Mouse (Mus musculus) ES-E14 (cell line): ENCODE data around the gene Heg1. TPM values are rescaled to one million over a fixed set of nuclear protein-coding genes. Genes with fewer than 3 reads are reported as not detected.

Experiments
- DNase-seq: peaks from one replicate; pipeline ENCODE4 v3.0.0-alpha.2; 2013; ENCODE audit warnings: low read depth, low spot score
- H3K27ac ChIP-seq: 2 replicates; pipeline ENCODE4 v1.5.1; 2012; ENCODE audit warnings: low read depth, mild to moderate bottlenecking, low read length, moderate library complexity, mixed read lengths; ENCODE audit not compliant: poor library complexity, insufficient read depth, severe bottlenecking
- H3K36me3 ChIP-seq: 2 replicates; pipeline ENCODE4 v1.6.1; 2012; ENCODE audit warnings: mild to moderate bottlenecking, low read length, moderate library complexity, mixed read lengths; ENCODE audit not compliant: control insufficient read depth, poor library complexity, insufficient read depth, severe bottlenecking
- H3K4me1 ChIP-seq, 2 experiments: fragments of 150-350 bp in 1 of 2; sonication (generic) in 1 of 2; 2 replicates each; pipeline ENCODE4 v1.6.1; 2012; ENCODE audit warnings: low read length in 2 of 2, mild to moderate bottlenecking in 1 of 2, mixed read lengths in 1 of 2; ENCODE audit not compliant: control insufficient read depth in 2 of 2, insufficient read depth in 2 of 2, poor library complexity in 1 of 2
- H3K4me3 ChIP-seq, 2 experiments: fragments of 150-350 bp in 1 of 2; sonication (generic) in 1 of 2; 2 replicates each; pipeline ENCODE4 v1.5.1; 2012; ENCODE audit warnings: low read length in 2 of 2, low read depth in 1 of 2, mild to moderate bottlenecking in 1 of 2, mixed read lengths in 1 of 2; ENCODE audit not compliant: insufficient read depth in 1 of 2, poor library complexity in 1 of 2, severe bottlenecking in 1 of 2
- H3K9ac ChIP-seq: 2 replicates; pipeline ENCODE4 v1.6.1; 2012; ENCODE audit warnings: low read depth, mild to moderate bottlenecking, low read length, mixed read lengths; ENCODE audit not compliant: poor library complexity, insufficient read depth, severe bottlenecking
- H3K9me3 ChIP-seq: fragments of 150-350 bp; sonication (generic); 2 replicates; pipeline ENCODE4 v1.6.1; 2012; ENCODE audit warnings: low read depth, mild to moderate bottlenecking, low read length; ENCODE audit not compliant: control insufficient read depth, insufficient read depth
- CHD2 ChIP-seq: IDR thresholded peaks from 2 replicates; pipeline ENCODE4 v1.6.1; 2014; ENCODE audit warnings: mild to moderate bottlenecking, low read depth, low read length, inconsistent platforms
- HCFC1 ChIP-seq: IDR thresholded peaks from 2 replicates; pipeline ENCODE4 v1.6.1; 2012; ENCODE audit warnings: low read length, inconsistent platforms, borderline replicate concordance; ENCODE audit not compliant: insufficient read depth
- MAFK ChIP-seq: IDR thresholded peaks from 2 replicates; pipeline ENCODE4 v1.6.1; 2014; ENCODE audit warnings: mild to moderate bottlenecking, low read depth, low read length, inconsistent platforms; ENCODE audit not compliant: insufficient read depth
- ZC3H11A ChIP-seq: IDR thresholded peaks from 2 replicates; pipeline ENCODE4 v1.6.1; 2012; ENCODE audit warnings: low read depth, mild to moderate bottlenecking, inconsistent platforms, low read length, borderline replicate concordance
- ZNF384 ChIP-seq: IDR thresholded peaks from 2 replicates; pipeline ENCODE4 v1.6.1; 2012; ENCODE audit warnings: low read depth, low read length, inconsistent platforms
- in situ Hi-C, 2 experiments: fragments of 600-800 bp; cut with MboI; formaldehyde crosslinking; loops; one replicate each; pipeline ENCODE4 v1.15.1; 2025; ENCODE audit warnings: low sequenced_read_pairs in 2 of 2, inconsistent platforms in 1 of 2; ENCODE audit not compliant: unreplicated experiment in 2 of 2
- total RNA-seq: library from RNA; depleted of rRNA; stranded (reverse); fragments of 300-350 nt; gene quantifications from 2 replicates; pipeline ENCODE4 v1.2.3, GENCODE M21; 2012

The Heg1 gene
- total RNA-seq, 1 experiment, result 8.7 TPM

DNA sequence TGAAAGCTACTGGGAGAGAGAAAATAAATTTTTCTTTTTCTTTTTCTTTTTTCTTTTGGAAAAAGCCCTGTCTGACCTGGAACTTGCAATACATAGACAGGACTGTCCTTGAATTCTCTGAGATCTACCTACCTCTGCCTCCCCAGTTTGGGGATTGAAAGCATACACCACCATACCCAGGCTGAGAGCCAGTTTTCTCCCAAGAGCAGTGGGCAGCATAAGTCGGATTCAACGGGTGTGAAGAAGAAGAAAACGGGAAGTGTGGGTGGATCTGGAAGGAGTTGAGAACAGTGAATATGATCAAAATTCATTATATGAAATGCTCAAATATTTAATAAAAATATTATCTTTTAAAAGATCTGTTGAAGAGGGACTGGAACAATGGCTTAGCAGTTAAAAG, 28.7 kb upstream of the Heg1 start:
- no peak overlapping the region for H3K4me3 ChIP-seq
- DNase-seq, result no peak
- TF ChIP-seq HCFC1 (no peak), ZC3H11A (no peak), CHD2 (no peak), ZNF384 (no peak), MAFK (no peak)
- no peak overlapping the region for H3K27ac ChIP-seq
- H3K9ac ChIP-seq, result no peak overlapping the region
- peaks cover 4 to 6% of the 10 kb centered on the region in 2 experiments; a peak in 2 of 4 replicates for H3K4me1 ChIP-seq
- H3K36me3 ChIP-seq, result no peaks in the 10 kb centered on the region
- H3K9me3 ChIP-seq, result no peaks in the 10 kb centered on the region
- in situ Hi-C loops, result no loop called here

DNA sequence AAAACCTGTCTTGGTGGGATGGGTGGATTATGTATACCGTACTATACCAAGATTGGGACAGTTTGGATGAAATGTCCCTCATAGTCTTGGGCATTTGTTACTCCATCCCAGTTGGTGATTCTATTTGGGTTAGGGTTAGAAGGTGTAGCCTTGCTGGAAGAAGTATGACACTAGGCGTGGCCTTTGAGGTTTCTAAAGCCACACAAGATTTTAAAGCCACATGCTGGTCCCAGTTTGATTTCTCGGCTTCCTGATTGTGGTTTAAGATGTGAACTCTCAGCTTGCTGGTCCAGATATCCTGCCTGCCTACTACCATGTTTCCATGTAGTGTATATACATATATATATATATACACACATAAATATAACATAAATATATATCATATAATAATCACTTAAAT, 27.0 kb upstream of the Heg1 start:
- DNase-seq, result no peak
- Histone ChIP-seq H3K27ac (no peak overlapping the region), H3K4me3 (no peak overlapping the region), H3K4me1 (peaks cover 4 to 6% of the 10 kb centered on the region in 2 experiments; a peak in 2 of 4 replicates), H3K36me3 (no peaks in the 10 kb centered on the region), H3K9me3 (no peaks in the 10 kb centered on the region), H3K9ac (no peak overlapping the region)
- in situ Hi-C loops, result no loop called here
- TF ChIP-seq MAFK (no peak), HCFC1 (no peak), ZC3H11A (no peak), ZNF384 (no peak)

DNA sequence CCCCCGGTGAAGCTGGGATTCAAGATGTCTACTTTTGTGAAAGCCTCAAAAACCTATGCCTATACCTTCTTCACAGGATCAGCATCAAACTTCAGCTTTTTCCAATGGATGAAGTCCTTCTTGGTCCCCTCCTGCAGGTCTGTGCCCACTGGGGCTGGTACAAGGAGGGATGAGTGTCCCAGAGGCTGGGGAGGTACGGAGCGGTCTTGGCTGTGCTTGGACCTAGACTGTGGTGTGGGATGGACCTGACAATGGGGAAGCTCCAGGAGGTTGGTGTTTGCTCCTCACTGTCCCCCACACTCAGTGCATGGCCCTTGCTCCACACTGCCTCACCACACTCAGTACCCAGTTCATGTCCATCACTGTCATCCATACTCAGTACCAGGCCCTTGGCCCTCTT, 26.0 kb upstream of the Heg1 start:
- Histone ChIP-seq H3K4me1 (peaks cover 4 to 6% of the 10 kb centered on the region in 2 experiments; a peak in 2 of 4 replicates), H3K9me3 (no peaks in the 10 kb centered on the region), H3K36me3 (no peaks in the 10 kb centered on the region), H3K9ac (no peak overlapping the region), H3K4me3 (no peak overlapping the region), H3K27ac (no peak overlapping the region)
- in situ Hi-C loops, result no loop called here
- no peak for DNase-seq
- no peak for TF ChIP-seq CHD2
- TF ChIP-seq MAFK, result no peak
- TF ChIP-seq HCFC1, result no peak
- TF ChIP-seq ZNF384, result no peak
- TF ChIP-seq ZC3H11A, result no peak

DNA sequence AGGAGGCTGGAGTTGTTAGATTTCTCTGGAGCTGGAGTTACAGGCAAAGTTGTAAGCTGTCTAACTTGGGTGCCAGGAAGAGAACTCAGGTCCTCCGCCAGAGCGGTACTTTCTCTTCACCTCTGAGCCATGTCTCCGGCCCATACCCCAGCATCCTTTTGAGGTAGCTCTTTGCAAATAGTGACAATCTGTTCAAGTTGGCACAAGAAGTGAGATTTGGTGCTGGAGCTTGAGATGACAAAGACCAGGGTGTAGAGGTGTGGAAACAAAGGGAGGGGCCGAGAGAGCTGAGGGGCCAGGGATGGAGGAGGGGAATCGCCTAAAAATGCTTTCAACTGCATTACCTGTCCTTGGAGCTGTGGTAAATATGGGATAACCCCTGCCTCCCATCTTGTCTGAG, 24.6 kb upstream of the Heg1 start:
- H3K4me1 ChIP-seq, result peaks cover 4 to 6% of the 10 kb centered on the region in 2 experiments; a peak in 2 of 4 replicates
- TF ChIP-seq MAFK, result no peak
- no peak overlapping the region for H3K27ac ChIP-seq
- H3K9ac ChIP-seq, result no peak overlapping the region
- H3K9me3 ChIP-seq, result no peaks in the 10 kb centered on the region
- no peak for DNase-seq
- H3K4me3 ChIP-seq, result no peak overlapping the region
- H3K36me3 ChIP-seq, result no peaks in the 10 kb centered on the region
- in situ Hi-C loops, result no loop called here

DNA sequence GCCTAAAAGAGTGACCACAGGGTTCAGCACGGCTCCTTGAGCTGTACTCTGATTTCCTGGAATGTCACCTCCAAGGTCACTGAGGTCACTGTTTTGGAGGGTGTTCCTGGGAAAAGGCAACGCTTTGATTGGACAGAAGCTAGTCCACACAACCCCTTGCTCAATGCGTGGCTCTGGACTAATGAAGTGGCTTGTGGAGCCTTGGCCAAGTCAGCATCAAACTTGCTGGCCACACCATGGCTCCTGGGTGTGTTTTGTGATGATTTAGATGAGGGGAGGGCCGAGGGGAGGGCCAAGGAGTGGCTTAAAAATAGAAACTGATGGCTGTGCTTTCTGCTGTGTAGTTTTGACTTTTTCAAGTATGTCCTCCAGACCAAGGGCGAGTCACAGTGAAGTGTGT, 24.0 kb upstream of the Heg1 start:
- in situ Hi-C loops, result no loop called here
- no peak for DNase-seq
- no peak overlapping the region for H3K9ac ChIP-seq

More for the DNA sequence above, 24.0 kb upstream of the Heg1 start:
- Histone ChIP-seq H3K36me3 (no peaks in the 10 kb centered on the region), H3K4me3 (no peak overlapping the region), H3K4me1 (peaks cover 4 to 6% of the 10 kb centered on the region in 2 experiments; a peak in 2 of 4 replicates), H3K27ac (no peak overlapping the region), H3K9me3 (no peaks in the 10 kb centered on the region)
- TF ChIP-seq CHD2, result no peak
- no peak for TF ChIP-seq HCFC1
- no peak for TF ChIP-seq MAFK
- no peak for TF ChIP-seq ZNF384
- TF ChIP-seq ZC3H11A, result no peak
